Mouse (Mus musculus): Measurements from ENCODE around the gene Gpx5. TPM values are rescaled to one million over a fixed set of nuclear protein-coding genes. Genes with fewer than 3 reads are reported as not detected.
A peak's percentile ranks its signal among the peaks of the same experiment; 100 is the strongest.

The Gpx5 gene
- total and polyA plus RNA-seq, 3 experiments: 0.11 TPM; not detected in 2

- Histone ChIP-seq H3K4me1 (ENCODE audit: insufficient read depth, low read depth, low read length) (peaks cover 13% of the 10 kb centered on the region; the same call in 1 of the 2 replicates), H3K36me3 (replicated peaks) (no peaks in the 10 kb centered on the region), H3K27me3 (ENCODE audit: insufficient read depth, low read length) (peaks cover 4% of the 10 kb centered on the region; the same call in 1 of the 2 replicates), H3K4me3 (ENCODE audit: low read depth, low read length) (no peak overlapping the region), H3K9me3 (replicated peaks) (no peaks in the 10 kb centered on the region)
- ATAC-seq (ENCODE audit: extremely low read depth, insufficient number of reproducible peaks, low FRiP score, poor library complexity, severe bottlenecking) (no peak), DNase-seq (ENCODE audit: low spot score) (no peak)
- no peak for TF ChIP-seq GATA2 (IDR thresholded peaks at IDR 0.05; ENCODE audit: borderline replicate concordance, low read depth, low read length)
These were observed 12.0 kb upstream of the Gpx5 start for GRCm38 (mm10) chr13:21304483-21305066.

- ATAC-seq (ENCODE audit: extremely low read depth, insufficient number of reproducible peaks, low FRiP score, poor library complexity, severe bottlenecking) (no peak), DNase-seq (ENCODE audit: low spot score) (no peak)
- no peaks in the 10 kb centered on the region for H3K9me3 ChIP-seq (replicated peaks)
- peaks cover 17% of the 10 kb centered on the region; the same call in 1 of the 2 replicates for H3K4me1 ChIP-seq (ENCODE audit: insufficient read depth, low read depth, low read length)
- peaks cover 18% of the 10 kb centered on the region for H3K27me3 ChIP-seq (ENCODE audit: insufficient read depth, low read length)
- no peaks in the 10 kb centered on the region for H3K36me3 ChIP-seq (replicated peaks)
- TF ChIP-seq GATA2 (IDR thresholded peaks at IDR 0.05; ENCODE audit: borderline replicate concordance, low read depth, low read length) (no peak), GATA1 (IDR thresholded peaks at IDR 0.05; ENCODE audit: borderline replicate concordance, low read length) (no peak), TAL1 (conservative IDR thresholded peaks at IDR 0.05; ENCODE audit: low read depth, low read length) (no peak), POLR2AphosphoS5 (IDR thresholded peaks at IDR 0.05; ENCODE audit: insufficient replicate concordance, low read depth, low read length) (no peak), CTCF (IDR thresholded peaks at IDR 0.05; ENCODE audit: low read depth, low read length) (no peak)
- H3K4me3 ChIP-seq (ENCODE audit: low read depth, low read length): no peak overlapping the region
These were observed 6.0 kb upstream of the Gpx5 start for GRCm38 (mm10) chr13:21298557-21298956.

GRCm38 (mm10) chr13:21279559-21279958, 13.0 kb downstream of the Gpx5 start:
- no peaks in the 10 kb centered on the region for H3K36me3 ChIP-seq (replicated peaks)
- peak; percentile 20 for DNase-seq (ENCODE audit: low spot score)
- TF ChIP-seq GATA2 (IDR thresholded peaks at IDR 0.05; ENCODE audit: borderline replicate concordance, low read depth, low read length): no peak
- TF ChIP-seq GATA1 (IDR thresholded peaks at IDR 0.05; ENCODE audit: borderline replicate concordance, low read length): no peak
- TF ChIP-seq TAL1 (conservative IDR thresholded peaks at IDR 0.05; ENCODE audit: low read depth, low read length): no peak
- H3K9me3 ChIP-seq (replicated peaks): no peaks in the 10 kb centered on the region
- H3K27me3 ChIP-seq (ENCODE audit: insufficient read depth, low read length): peaks cover 3% of the 10 kb centered on the region; the same call in 1 of the 2 replicates
- ATAC-seq (ENCODE audit: extremely low read depth, insufficient number of reproducible peaks, low FRiP score, poor library complexity, severe bottlenecking): peak; percentile 55
- H3K4me1 ChIP-seq (ENCODE audit: insufficient read depth, low read depth, low read length): peaks cover 36% of the 10 kb centered on the region
- H3K4me3 ChIP-seq (ENCODE audit: low read depth, low read length): peak overlapping the region; percentile 67

GRCm38 (mm10) chr13:21279076-21279475, 13.5 kb downstream of the Gpx5 start:
- Histone ChIP-seq H3K4me1 (ENCODE audit: insufficient read depth, low read depth, low read length) (peaks cover 39% of the 10 kb centered on the region), H3K4me3 (ENCODE audit: low read depth, low read length) (peak overlapping the region; percentile 67), H3K36me3 (replicated peaks) (no peaks in the 10 kb centered on the region), H3K9me3 (replicated peaks) (no peaks in the 10 kb centered on the region), H3K27me3 (ENCODE audit: insufficient read depth, low read length) (peaks cover 3% of the 10 kb centered on the region; the same call in 1 of the 2 replicates)
- TF ChIP-seq TAL1 (conservative IDR thresholded peaks at IDR 0.05; ENCODE audit: low read depth, low read length): no peak
- TF ChIP-seq GATA2 (IDR thresholded peaks at IDR 0.05; ENCODE audit: borderline replicate concordance, low read depth, low read length): no peak
- TF ChIP-seq POLR2AphosphoS5 (IDR thresholded peaks at IDR 0.05; ENCODE audit: insufficient replicate concordance, low read depth, low read length): no peak
- no peak for TF ChIP-seq CTCF (IDR thresholded peaks at IDR 0.05; ENCODE audit: low read depth, low read length)
- no peak for TF ChIP-seq GATA1 (IDR thresholded peaks at IDR 0.05; ENCODE audit: borderline replicate concordance, low read length)
- DNase-seq (ENCODE audit: low spot score) (no peak), ATAC-seq (ENCODE audit: extremely low read depth, insufficient number of reproducible peaks, low FRiP score, poor library complexity, severe bottlenecking) (no peak)

DNA sequence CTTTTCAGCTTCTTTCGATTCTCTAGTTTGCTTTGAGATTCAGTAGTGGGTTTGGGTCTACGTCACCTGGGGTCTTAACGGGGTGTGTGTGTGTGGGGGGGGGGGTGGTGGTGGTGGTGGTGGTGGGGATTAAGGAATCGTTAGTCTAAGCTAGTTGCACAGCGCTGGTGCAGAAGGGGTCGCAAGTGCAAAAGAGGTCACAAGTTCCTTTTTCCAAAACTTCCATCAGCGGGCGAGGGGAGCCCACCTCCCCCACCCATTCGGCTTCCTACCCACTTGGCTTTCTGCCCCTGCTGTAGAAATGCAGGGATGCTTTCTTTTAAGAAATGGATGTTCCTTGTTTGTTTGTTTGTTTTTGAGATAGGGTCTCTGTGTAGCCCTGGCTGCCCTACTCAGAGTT, 16.0 kb downstream of the Gpx5 start:
- ATAC-seq (ENCODE audit: extremely low read depth, insufficient number of reproducible peaks, low FRiP score, poor library complexity, severe bottlenecking): no peak
- Histone ChIP-seq H3K4me1 (ENCODE audit: insufficient read depth, low read depth, low read length) (peaks cover 43% of the 10 kb centered on the region), H3K4me3 (ENCODE audit: low read depth, low read length) (peak overlapping the region; percentile 71)

GRCm38 (mm10) chr13:21275815-21276550, 16.5 kb downstream of the Gpx5 start:
- Histone ChIP-seq H3K27me3 (ENCODE audit: insufficient read depth, low read length) (peaks cover 14% of the 10 kb centered on the region; the same call in 1 of the 2 replicates), H3K4me1 (ENCODE audit: insufficient read depth, low read depth, low read length) (peaks cover 43% of the 10 kb centered on the region), H3K9me3 (replicated peaks) (no peaks in the 10 kb centered on the region), H3K36me3 (replicated peaks) (no peaks in the 10 kb centered on the region), H3K4me3 (ENCODE audit: low read depth, low read length) (peak overlapping the region; percentile 71)
- peak; percentile 53 for DNase-seq (ENCODE audit: low spot score)
- no peak for TF ChIP-seq GATA1 (IDR thresholded peaks at IDR 0.05; ENCODE audit: borderline replicate concordance, low read length)
- TF ChIP-seq CTCF (IDR thresholded peaks at IDR 0.05; ENCODE audit: low read depth, low read length): no peak
- no peak for TF ChIP-seq TAL1 (conservative IDR thresholded peaks at IDR 0.05; ENCODE audit: low read depth, low read length)
- no peak for TF ChIP-seq GATA2 (IDR thresholded peaks at IDR 0.05; ENCODE audit: borderline replicate concordance, low read depth, low read length)
- no peak for TF ChIP-seq POLR2AphosphoS5 (IDR thresholded peaks at IDR 0.05; ENCODE audit: insufficient replicate concordance, low read depth, low read length)
- peak; percentile 29; the same call in 1 of the 2 replicates for ATAC-seq (ENCODE audit: extremely low read depth, insufficient number of reproducible peaks, low FRiP score, poor library complexity, severe bottlenecking)

More for the DNA sequence above, 16.0 kb downstream of the Gpx5 start:
- Histone ChIP-seq H3K27me3 (ENCODE audit: insufficient read depth, low read length) (peaks cover 10% of the 10 kb centered on the region; the same call in 1 of the 2 replicates), H3K9me3 (replicated peaks) (no peaks in the 10 kb centered on the region), H3K36me3 (replicated peaks) (no peaks in the 10 kb centered on the region)
- DNase-seq (ENCODE audit: low spot score): no peak
- TF ChIP-seq TAL1 (conservative IDR thresholded peaks at IDR 0.05; ENCODE audit: low read depth, low read length) (no peak), GATA1 (IDR thresholded peaks at IDR 0.05; ENCODE audit: borderline replicate concordance, low read length) (no peak), CTCF (IDR thresholded peaks at IDR 0.05; ENCODE audit: low read depth, low read length) (no peak), POLR2AphosphoS5 (IDR thresholded peaks at IDR 0.05; ENCODE audit: insufficient replicate concordance, low read depth, low read length) (no peak), GATA2 (IDR thresholded peaks at IDR 0.05; ENCODE audit: borderline replicate concordance, low read depth, low read length) (no peak)
